Mouse (Mus musculus): Measurements from ENCODE around the gene Mob3b. TPM values are rescaled to one million over a fixed set of nuclear protein-coding genes. Genes with fewer than 3 reads are reported as not detected.

The Mob3b gene
- total RNA-seq, 2 experiments from 2014 or later = 2.6 to 6.5 TPM

DNA sequence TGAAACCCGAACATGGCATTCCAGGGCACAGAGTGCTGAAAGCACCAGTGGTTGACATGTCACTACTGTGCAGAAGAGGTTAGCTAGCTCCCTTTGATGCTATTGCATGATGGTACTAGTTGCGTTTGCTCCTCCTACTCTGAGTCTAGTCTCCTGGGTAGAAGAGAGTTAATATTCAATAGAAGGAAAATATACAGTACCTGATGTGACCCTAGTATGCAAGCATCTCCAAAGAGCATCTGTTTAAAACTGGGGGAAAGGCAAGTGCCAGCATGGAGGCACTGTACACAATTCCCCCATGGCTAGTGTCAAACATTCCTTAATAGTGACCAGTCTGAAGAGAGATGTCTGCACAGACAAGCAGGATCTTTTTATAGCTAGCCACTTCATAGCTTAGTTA lies 119.5 kb downstream of the Mob3b start:
- intact Hi-C loops (cut with DNase I) = no loop called here

DNA sequence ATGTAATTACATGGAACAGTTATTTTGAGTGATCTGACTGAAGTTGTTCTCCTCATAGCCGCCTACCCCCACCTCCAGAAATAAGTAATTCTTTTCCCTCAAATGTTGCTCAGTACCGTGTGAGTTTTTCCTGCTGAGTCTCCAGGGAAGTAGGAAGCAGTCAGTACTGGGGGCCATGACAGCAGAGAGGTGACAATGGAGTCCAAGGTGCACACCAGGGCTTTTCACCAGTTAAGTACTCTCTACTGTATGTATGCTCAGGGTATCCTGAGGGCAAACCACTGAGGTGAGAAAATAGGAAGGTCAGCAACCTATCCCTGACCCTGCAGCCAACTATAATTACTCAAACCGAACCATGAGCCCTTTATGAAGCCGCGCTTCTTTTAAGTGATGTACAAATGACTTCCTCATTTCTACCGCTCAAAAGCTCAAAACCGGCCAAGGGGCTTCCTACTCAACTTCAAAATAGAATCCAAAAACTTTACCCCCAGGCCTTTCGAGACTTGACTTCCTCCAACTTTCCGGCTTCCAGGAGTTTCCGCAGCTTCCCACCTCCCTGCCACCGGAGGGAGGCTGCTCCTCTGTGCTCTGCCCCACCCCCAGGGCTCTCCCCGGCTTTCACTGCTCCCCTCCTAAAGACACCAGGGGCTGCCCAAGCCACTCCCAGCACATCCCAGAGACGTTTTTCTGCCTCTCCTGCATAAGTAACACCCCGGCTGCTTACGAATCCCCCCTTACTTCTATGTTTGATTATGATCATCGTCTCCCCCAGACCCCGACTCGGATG lies 122.6 kb downstream of the Mob3b start:
- DNase-seq (ENCODE audit: low spot score in 2 of 2) = no peak
- intact Hi-C loops (cut with DNase I) = no loop called here

More for the DNA sequence above, 119.5 kb downstream of the Mob3b start:
- DNase-seq (ENCODE audit: low spot score in 2 of 2) = no peak

DNA sequence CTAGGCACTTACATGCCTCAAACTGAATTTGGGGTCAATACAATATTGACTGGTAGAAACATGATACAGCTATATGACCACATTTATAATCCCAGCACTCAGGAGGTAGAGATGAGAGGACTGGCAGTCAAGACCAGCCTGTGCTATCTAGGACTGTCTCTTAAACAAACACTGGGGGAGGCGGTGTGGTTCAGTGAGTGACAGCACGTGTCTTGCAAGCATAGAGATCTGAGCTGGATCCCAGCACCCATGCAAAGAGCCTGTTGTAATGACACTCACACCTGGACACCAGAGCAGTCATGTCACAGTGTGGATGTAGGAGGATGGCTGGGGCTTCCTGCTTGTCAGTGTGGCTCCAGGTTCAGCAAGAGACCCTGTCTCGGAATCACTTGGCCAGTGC lies 124.5 kb downstream of the Mob3b start:
- intact Hi-C loops (cut with DNase I) = no loop called here
- DNase-seq (ENCODE audit: low spot score in 2 of 2) = no peak

DNA sequence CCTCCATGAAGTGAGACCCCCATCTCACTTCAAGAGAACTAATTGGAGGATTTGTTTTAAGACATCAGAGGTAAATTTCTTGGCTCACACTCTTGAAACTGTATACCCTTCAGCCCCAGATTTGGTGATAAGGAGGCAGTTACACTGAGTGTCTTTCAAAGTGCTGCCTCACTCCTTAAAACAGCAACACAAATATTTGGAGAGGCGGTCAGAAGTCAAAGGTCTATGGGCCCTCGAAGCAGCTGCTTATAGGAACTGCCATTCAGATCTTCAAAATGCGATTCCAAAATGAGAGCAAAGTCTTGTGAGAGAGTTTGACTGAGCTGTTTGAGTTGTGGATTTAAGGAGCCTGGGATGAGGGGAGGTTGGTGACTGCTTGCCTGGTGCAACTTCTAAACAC lies 125.7 kb downstream of the Mob3b start:
- intact Hi-C loops (cut with DNase I) = no loop called here
- DNase-seq (ENCODE audit: low spot score in 2 of 2) = no peak

DNA sequence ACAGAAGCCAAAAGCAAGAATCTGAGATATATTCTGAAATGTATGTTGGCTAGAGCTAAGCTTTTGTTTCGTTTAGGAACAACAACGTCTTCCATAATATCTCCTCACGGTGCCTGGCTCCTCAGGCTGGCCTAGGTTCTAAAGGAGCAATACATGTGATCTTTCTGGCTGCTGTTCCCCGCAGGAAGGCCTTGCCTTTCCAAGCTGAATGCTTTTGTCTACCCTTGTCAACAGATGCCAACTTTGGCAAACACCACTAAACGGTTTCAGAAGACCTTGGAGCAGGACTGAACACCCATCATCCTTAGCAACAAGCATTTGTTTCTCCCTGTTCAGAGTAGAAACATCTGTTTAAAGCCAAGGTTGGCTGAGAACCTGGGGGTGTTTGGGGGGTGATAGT lies 126.1 kb downstream of the Mob3b start:
- DNase-seq (ENCODE audit: low spot score in 2 of 2) = no peak
- intact Hi-C loops (cut with DNase I) = no loop called here

DNA sequence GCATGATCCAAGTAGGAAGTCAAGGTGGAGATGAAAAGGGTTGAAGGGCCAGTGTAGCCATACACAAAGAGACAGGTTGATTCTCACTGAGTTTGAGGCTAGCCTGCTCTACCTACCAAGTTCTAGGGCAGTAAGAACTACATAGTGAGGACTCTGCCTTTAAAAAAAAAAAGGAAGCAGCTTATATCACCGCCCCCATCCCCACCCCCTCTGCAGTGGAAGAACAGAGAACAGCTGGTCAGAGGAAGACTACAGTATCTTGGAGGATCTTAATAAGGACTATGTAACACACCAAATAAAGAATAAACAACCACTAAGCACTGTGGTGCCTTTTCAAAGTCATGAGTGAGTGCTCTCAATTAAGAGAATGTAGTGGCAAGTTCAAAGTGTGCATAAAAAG lies 138.9 kb downstream of the Mob3b start:
- intact Hi-C loops (cut with DNase I) = no loop called here
- DNase-seq (ENCODE audit: low spot score in 2 of 2) = no peak

DNA sequence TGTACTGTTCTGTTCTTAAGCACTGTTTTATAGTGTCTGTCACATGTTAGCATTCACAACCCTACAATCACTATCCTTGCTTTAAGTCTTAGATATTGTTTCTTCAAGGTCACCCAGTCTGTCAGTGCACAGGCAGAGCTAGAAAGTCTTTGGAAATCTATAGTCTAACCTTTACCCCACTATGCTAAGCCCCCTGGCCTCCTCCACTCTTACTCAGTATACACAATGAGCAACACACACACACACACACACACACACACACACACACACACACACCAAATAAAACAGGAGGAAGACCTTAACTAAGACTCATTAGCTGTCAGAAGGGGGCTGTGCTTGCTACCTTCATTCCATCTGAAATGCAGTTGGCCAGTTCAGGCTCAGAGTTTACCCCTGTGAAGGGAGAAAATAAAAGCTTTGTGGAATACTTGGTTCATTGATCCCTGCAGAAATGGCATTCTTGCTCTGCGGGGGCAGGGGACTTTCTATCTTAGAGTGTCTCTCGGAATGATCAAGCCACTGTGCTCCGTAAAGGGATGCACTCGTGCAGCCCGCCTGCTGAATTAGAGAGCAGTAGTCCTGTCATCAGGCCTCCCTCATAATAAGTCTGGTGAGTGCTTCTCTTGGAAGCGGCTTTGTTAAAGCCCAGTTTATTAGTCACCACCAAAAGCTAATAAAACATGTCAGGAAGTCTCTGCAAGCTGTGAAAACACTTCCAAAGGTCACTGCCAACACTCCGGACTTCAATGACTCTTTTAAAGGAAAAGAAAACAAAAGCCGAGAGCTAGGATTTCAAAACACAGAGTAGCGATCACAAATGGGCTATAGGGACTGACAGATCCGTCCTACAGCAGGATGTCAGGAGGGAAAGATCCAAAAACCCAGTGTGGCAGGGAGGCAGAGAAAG lies 144.6 kb downstream of the Mob3b start:
- intact Hi-C loops (cut with DNase I) = no loop called here
- DNase-seq (ENCODE audit: low spot score in 2 of 2) = no peak

DNA sequence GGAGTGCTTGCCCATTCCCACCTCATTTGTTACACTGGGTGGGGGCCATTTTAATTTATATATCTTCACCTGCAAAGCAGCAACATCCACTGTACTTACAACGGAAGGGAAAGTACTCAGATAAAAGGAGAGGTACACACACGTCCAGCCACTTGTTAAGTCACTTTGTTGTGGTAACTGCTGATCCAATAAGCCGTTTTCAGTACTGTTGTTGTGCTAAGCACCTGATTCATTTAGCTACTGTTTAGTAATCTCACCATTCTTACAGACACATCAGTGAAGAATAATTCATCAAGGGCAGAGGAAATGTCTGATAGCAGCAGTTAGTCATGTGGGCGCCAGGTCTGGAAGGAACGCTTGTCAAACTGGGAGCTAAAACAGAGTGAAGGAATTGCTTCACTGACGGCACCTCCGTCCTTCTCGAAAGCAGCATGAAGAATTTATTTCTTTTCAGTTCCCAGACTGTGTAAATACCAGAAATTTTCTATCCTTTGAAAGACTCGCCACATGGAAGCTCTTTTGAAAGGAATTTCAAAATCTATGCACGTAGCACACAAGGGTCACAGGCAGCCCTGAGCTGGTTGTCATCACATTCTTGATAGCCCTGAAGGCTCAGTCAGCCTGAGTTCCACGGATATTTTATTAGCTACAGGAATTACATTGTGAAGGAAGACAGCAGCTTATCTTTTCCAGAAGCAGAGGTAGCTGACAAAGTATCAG lies 150.6 kb downstream of the Mob3b start:
- intact Hi-C loops (cut with DNase I) = no loop called here
- DNase-seq (ENCODE audit: low spot score in 2 of 2) = no peak

DNA sequence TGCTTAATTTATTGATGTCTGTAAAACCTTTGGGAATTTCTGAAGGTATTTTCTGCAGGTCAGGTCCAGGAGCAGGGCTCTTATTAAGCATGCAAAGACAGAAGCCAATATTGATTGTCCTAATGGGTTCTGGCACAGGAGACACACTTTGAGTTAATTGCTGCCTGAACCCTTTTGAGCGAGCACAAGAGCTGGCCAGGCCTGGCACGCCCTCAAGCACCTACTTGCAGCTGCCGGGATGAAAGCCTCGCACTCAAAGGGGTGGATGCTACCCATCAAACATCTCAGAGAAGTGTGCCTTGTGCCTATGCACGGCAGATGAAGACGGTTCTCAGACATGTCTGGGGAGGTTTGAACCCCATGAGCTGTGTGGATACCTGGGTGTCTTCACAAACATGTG lies 151.2 kb downstream of the Mob3b start:
- intact Hi-C loops (cut with DNase I) = no loop called here
- DNase-seq (ENCODE audit: low spot score in 2 of 2) = no peak

DNA sequence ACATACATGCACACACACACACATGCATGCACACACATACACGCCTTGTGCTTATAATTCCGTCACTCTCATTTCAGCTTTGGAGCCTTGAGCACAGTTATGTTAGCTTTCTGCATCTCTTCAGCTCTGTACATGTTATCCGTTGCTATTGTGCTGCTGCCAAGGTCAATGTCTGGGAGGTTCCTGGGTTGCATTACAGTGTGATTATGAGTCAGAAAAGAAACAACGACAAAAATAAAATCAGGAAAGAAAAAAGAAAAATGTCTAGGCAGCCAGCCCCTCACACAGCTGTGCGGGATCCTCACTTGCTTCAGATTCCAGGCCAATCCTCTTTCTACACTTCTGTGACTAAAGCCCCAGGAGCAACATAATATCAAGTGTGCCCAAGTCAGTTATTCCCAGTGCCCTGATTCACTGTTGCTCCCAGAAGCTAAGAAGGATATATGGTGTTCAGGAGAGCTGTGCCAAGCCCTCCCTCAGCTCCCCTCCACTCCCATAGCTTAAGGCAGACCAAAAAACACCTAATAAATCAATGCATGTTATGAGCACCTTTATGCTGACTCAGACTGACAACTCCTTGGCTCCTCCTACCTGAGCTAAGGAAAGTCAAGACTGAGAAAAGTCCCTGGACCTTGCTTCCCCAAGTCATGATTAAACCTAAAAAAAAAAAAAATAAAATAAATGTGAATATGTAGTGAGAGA lies 152.1 kb downstream of the Mob3b start:
- no peak for DNase-seq (ENCODE audit: low spot score in 2 of 2)
- intact Hi-C loops (cut with DNase I) = no loop called here

DNA sequence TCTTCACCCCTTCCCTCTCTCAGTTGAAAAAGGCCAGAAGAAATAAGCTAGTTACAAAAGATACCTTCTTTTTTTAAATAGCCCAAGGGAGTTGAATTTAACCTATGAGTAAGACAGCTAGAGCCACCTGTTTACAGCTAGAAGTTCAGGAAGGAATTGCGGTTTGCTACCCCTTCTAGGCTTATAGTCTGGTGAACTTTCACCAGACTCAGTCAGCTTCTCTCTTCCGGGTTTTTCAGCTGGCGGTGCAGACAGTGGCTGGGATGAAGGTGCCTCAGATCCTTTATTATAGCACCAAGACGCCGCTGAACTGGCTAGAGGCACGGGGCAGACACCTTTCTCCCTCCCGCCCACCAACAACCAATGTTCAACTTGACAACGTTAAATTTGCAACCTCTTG lies 152.8 kb downstream of the Mob3b start:
- intact Hi-C loops (cut with DNase I) = no loop called here
- DNase-seq (ENCODE audit: low spot score in 2 of 2) = no peak

DNA sequence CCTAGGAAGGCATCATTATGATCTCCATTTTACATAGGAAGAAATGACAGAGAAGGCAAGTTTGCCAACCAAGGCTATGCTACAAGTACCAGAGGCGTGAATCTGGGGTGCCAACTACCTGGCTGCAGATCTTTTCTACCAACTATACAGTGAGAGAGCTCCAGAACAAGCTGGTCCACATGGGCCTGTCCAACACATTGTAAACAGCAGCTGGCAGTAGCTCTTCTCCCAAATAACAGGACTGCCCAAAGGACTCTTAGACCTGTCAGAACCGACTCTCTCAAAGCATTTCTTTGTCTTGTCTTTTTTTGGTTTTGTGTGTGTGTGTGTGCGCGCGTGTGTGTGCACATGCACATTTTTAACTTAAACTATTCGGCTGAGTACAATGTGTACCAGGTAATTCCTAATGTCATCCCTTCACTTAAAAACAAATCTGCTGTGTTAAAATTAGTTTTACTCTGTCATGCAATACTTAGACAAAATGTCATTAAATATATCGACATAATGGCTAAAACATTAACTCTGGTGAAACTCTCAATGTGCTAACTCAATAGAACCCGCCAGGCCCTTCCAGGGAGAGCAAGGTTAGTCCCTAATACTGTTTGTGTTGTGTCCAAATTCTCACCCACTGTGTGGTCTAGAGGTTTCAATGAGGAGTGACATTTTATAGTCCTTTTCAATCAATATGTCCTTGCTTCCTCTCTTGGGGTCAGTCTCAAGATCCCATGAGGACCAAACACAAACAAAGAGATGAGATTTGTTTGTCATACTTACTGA lies 153.5 kb downstream of the Mob3b start:
- no peak for DNase-seq (ENCODE audit: low spot score in 2 of 2)
- intact Hi-C loops (cut with DNase I) = no loop called here

DNA sequence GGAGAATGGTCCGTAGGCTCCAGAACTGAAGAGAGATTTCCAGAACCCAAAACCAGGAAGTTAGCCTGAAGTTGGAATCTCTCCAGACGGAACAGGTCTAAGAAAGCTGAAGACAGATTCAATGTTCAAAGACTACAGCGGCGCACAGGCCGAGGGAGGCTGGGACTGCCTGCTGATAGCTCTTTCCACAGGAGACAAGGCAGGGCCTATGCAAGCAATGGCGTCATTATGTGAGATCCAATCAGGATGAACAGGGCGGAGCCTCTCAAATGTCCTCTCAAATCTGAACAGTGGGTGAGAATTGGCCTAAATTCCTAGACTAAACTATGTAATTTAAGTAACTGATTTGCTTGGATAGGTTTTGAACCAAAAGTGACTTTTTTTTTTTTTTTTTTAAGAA lies 160.7 kb downstream of the Mob3b start:
- DNase-seq (ENCODE audit: low spot score in 2 of 2) = no peak
- intact Hi-C loops (cut with DNase I) = no loop called here

DNA sequence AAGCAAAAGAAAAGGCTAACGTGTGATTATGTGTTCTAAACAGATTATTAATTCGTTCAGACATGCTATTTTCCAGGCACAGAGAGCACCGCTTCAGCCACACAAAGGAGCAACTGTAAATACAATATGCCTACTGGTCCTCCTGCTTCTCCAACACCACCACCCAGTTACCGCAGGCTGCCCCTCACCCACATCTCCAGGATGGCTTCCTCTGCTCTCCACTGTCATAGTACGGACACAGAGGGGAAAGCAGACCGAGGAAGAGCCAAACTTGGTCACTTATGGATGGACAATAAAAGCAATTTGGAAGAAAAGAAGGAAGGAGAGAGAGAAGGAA lies 163.7 kb downstream of the Mob3b start:
- intact Hi-C loops (cut with DNase I) = no loop called here
- DNase-seq (ENCODE audit: low spot score in 2 of 2) = no peak

DNA sequence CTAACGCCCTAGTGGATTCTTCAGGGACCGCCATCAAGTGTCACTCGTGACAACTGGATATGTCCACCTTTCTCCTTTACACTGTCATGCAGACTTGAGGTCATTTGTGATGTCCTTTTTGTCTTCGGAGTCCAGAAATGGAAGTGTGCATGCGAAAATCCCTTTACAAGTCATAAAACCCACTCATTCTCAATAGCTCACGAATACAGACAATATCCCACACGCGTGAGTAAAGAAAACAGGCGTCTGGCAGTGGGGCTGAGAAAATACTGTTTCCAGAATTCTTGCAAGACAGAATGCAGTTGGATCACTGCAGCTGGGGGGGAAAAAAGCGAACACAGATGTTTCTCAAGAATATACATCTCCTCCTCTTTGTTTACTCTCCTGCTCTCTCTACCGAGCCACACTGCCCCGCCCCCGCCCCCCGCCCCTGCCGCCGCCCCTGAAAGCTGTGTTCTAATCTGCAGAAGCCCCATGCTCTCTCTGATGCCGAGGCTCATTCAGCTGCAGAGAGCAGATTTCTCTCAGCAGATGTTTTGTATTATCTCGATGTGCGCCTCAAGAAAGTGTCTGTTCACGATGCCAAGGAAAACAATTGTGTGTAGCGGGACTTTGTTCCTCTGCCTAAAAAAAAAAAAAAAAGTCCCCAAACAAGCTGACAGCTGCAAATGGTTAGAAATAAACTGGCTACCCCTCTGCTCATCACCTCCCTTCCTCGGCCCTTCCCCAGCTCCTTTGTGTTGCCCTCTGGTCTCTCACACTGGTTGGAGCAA lies 164.2 kb downstream of the Mob3b start:
- intact Hi-C loops (cut with DNase I) = no loop called here
- DNase-seq (ENCODE audit: low spot score in 2 of 2) = no peak

DNA sequence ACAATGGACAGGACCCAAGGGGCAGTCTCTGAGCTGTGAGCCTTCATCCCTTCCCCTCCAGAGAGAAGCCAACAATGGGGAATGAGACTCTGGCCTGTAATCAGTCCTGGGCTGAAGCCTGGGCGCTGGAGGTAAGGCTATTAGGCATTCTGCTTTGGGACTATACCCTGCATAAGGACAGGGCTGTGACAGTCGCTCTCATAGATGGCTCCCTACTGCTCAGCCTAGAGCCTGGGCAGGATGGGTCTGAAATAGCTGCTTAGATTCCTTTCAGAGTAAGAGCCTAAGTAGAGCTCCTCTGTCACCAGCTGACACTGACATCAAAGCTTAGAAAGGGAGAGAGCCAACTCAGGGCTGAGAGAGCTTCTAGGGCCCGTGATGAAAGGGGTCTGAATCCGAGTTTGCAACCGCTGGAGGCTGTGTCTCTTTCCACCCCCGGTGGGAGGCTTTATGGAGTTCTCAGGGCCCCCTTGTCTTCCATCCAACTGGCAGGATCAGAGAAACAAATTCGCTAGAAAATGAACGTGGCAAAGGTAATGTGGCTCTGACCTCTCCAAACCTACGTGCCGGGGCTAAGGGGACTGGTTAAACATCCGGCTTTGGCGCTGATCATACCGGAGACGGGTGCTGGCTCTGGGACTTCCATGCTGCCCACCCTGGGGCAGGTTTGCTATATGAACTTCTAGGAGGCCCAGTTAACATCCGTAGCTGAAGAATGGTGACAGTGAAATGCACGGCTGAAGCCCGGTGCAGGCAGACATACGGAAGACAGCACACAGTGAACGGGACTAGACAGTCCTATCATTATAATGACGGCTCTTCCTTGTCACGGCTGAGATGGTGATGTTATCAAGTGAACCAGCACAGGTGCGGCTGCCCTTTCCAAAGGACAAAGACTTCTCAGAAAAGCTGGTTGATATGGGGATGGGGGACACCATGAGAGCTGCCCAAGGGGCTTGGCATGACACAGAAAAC lies 165.1 kb downstream of the Mob3b start:
- DNase-seq (ENCODE audit: low spot score in 2 of 2) = no peak
- intact Hi-C loops (cut with DNase I) = no loop called here

DNA sequence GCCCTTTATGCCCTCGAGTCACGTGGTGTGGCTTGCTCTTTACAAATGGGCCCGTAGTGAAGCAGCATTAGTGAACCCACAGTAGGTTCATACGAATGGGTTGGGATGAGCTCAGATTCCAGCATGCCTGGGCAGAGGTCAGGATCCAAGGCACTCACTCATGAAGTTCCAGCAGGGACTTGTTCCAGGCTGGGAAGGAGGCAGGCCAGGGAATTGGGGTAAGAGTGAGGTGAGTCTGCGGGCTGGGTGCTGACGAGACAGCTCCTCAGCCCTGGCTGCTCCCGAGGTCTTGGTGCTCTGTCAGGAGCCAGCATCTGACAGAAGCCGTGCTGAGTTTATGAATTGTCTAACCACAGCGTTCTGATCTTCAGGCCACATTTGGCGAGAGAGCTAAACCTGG lies 166.2 kb downstream of the Mob3b start:
- no peak for DNase-seq (ENCODE audit: low spot score in 2 of 2)
- intact Hi-C loops (cut with DNase I) = no loop called here
